Mouse (Mus musculus) gastrocnemius, postnatal 10 days (tissue): ENCODE measurements at regions not wholly inside any gene's neighbourhood (a gene's known extent, or its start where the extent isn't known, plus 50 kb on each side); places are given as distances from the start of the nearest gene placed in this dataset.

Experiments
- DNase-seq: peaks from one replicate; pipeline ENCODE4 v3.0.0; 2021; ENCODE audit warnings: mixed read lengths

DNA sequence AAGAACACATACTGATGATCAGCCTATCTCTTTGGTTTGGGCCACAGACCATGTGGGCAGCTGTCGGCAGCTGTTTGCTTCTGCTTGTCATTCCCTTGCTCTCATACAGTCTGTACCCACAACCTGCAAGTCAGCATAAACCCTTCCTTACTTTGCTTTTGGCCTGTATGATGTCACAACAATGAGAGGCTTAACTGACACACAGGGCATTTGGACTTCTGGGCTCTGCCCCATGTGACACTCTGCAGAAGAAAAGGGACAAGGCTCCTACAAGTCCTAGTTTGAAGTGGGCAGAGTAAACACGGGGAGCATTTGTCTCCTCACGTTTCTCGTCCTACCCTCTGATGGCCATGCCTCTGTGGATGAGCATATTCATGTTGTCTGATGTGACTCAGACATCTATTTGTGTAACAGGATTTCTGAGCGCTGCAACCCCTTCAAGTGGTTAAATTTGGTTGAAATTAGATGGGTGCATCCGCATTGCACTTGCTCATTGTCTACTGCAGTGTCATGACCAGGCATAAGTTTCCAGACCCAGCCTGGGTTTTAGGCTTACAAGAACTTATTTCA is 87.6 kb upstream of the Cpeb4 start:
- DNase-seq: no peak

DNA sequence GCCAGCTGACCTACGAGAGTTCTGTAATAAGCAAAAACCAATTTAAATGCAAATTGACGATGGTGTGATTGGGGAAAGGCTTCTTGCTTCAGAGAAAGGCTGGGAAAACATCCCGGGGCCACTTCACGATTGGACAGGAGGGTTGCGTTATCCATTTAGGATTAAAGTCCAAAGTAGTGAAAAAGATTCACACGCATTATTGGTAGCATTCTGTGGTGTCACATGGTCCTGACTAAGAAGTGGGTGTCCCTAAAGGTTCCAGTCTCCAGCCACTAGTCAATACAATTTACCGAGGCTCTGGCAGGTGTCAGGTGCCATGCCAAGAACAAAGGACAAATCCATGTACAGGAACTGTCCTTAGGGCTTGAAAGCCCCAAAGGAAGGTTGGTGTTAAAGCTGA is 86.9 kb upstream of the Cpeb4 start:
- no peak for DNase-seq

DNA sequence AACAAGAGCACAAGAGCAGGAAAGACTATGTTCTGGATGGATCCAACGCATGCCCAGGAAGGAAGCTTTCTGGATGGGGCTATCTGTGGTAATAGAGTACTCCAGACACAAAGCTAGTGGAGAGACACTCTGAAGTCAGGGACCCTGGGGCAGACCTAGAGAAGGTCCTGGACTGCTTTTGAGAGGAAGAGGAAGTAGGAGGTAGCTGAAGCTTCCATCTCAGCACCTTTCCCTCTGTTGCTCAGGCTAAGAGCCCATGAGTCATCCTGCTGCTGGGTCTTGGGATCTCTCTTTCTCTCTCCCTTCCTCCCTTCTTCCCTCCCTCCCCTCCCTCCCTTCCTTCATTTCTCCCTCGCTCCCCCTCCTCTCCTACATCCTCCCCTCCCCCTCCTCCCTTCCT is 84.6 kb upstream of the Cpeb4 start:
- no peak for DNase-seq

DNA sequence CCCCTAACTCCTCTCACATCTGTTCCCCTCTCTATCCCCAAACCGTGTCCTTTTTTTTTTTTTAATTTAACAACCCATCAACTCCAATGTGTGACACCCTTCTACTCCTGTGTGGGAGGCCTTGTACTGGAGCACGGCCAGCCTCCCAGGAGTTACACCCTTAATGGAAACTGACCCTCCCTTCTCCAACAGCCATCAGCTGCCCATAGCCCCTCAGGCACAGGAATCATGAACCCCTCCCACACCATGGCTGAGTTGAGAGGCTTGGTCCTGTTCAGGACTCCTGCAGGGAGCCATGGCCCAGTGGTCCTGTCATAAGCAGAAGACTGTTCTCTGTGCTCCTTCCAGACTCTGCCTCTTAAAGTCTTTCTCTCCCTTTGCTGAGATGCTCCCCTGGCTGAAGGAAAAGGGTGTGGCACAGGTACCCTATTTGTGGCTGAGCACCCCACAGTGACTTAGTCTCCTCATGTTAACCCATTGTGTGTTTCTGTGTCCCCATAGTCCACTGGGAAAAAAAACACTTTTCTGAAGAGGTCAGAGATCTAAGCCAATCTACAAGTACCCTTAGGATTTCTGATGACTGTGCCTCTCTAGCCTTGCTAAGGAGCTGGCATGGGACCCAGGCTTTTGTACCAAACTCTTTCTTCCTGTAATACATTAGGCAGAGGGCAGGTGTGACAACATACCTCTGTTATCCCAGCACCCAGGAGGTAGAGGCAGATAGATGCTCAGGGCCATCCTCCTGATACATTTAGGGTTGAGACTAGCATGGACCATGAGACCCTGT is 83.9 kb upstream of the Cpeb4 start:
- DNase-seq: no peak

DNA sequence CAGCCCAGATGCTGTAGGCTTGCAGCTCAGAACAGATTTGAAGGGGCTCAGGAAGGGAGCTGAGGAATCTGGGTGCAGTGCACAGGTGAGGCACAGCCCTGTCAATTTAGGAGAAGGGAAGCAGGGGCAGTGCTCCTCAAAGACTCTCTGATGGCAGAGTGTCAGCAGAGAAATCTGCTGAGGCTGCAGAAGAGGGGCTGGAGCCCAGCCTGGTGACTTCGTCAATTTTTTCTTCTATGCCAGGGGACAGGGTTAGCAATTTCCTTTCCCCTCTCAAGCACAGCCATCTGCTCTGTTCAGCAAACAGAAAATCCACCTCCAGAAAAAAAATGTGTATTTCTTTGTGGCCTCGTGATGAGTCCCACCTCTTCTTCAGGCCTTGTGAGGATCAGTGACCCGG is 82.0 kb upstream of the Cpeb4 start:
- DNase-seq: no peak

DNA sequence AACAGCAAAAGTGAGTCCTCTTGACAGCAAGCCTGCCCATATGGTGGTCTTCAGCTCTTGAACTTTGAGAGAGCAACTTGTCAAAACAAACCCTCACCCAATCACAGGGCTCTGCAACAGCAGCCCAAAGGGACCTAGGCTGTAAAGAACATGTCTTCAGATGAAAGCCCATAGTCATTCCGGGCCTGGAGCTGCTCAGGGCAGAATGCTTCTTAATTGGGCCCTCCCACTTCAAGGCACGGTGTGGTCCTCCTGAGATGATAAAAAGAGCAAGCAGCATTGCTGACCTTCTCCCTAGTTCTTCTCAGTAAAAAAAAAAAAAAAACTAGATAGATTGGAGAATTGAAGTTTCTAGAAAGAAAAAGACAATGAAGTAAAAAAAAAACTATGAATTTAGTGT is 80.7 kb upstream of the Cpeb4 start:
- DNase-seq: no peak

DNA sequence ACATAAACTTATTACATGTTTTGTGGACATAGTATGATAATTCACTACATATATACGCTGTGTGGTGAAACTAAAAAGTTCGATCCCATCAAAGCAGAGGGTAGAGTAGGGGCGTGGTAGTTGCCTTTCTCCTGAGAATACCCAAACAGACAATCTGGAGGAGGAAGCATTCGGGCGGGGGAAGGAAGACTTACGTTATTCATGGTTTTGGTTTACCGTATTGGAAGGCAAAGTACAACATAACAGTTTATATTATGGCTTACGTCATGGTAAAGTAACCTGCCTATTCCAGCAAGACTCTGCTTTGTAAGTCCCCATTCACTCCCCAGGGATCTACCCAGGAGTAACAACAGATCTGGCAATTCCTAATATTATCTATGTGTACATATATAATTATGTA is 76.9 kb upstream of the Cpeb4 start:
- no peak for DNase-seq

DNA sequence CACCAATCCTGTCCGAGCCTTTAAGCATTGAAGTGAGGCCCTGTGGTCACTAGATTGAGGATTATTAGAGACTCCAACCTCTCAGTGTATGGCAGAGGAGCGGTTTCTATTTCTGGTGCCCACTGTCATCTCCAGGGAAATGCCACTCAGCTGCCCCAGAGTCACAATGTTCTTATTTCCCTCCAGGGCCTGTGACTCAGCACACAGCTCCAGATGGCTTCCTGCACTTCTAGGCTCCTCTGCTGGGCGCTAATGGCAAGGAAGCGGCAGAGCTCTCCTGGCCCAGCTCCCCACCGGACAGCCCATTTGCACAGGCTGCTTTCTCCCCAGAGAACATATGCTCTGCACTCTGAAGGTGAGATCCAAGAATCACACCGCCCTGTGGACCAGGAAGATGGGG is 75.8 kb upstream of the Cpeb4 start:
- peak; percentile 24 for DNase-seq

DNA sequence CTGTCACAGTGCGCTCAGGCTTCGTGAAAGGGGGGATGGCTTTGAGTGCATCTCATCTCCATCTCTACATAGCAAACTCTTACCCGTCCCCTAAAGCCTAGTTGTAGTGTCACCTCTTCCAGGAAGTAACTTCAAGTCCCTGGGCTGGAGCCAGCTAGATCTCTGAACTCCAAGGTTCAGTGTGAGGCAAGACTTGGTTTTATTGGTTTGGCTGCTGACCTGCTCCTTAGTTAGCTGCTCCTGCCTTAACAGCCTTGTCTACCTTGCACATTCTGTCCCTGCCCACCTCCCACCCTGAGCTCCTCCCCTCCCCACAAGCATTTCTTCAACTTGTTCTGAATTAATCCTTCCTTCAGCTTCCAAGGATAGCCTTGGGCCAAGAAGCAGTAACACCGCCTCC is 70.4 kb upstream of the Cpeb4 start:
- DNase-seq: no peak

DNA sequence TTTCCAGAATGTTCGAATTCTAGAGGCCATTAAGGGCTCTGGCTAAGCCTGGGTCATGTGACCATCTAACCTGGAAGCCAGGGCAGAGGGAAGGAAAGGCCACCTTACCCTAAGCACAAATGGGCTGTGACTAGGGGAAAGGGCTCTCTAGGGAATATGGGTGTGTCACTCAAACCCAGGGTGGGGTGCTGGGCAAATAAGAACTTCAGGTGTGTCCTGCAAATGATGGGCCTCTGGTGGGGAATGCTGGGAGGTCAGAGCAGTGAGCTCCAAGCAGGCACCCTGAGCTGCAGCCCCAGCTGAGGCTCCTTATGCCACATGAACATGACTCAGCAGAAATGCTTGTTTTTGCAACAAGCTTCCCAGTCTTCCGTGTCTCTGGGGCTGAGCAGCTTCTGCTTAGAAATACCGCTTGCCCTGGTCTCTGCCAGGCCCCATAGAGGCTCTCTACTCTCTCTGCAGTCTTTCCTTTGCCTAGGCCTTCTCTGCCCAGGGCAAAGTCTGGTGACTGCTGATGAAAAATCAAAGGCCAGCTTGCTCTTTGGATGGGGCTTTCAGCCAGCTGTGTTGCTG is 68.6 kb upstream of the Cpeb4 start:
- DNase-seq: no peak

DNA sequence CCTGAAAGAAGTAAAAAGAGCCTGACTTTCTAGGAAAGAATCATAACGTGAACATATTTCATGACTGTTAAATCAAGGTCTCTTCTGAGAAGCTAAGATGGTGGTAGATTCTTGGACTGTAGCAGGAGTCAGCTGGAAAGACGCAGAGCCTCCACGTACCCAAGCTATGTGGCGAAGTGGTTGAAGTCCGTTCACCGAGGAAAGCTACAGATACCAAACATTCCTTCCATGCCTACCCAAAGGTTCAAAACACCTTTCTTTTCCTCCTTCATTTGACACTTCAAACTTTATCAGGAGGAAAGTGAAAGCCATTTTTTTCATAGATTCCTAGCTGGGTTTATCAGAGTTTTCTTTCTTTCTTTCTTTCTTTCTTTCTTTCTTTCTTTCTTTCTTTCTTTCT is 67.5 kb upstream of the Cpeb4 start:
- DNase-seq: no peak

DNA sequence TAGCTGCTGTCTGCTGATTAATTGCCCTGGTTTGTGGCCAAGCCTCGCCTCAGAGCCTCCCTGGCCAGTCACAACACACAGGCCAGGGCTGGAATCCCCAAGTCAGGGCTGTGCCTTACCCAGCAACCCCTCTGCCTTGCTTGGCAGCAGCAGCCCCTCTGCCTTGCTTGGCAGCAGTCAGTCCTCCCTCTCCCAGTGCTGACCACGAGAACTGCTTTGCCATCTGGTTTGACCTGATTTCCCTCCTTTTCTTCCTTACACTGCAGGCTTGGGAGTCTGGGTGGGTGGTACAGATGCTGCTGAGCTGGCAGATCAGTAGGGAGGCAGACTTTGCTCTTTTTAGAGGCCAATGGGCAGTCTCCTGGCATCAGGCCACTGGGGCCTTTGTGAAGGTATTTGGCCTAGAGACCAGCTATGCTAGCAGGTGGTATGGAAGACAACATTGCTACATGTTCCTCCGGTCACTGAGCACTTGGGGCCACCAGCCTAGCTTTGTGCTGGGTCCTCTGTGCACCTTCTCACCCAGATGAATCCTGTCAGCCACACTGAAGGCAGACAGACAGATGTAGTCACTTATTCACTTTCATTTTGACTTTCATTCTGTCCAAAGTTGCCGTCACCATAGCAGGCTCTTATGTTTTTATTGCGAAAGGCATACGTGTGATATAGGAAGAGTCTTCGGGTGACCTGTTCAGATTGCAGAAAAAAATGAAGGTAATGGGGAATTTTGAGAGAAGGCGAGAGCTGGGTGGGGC is 64.4 kb upstream of the Cpeb4 start:
- peak; percentile 52 for DNase-seq

DNA sequence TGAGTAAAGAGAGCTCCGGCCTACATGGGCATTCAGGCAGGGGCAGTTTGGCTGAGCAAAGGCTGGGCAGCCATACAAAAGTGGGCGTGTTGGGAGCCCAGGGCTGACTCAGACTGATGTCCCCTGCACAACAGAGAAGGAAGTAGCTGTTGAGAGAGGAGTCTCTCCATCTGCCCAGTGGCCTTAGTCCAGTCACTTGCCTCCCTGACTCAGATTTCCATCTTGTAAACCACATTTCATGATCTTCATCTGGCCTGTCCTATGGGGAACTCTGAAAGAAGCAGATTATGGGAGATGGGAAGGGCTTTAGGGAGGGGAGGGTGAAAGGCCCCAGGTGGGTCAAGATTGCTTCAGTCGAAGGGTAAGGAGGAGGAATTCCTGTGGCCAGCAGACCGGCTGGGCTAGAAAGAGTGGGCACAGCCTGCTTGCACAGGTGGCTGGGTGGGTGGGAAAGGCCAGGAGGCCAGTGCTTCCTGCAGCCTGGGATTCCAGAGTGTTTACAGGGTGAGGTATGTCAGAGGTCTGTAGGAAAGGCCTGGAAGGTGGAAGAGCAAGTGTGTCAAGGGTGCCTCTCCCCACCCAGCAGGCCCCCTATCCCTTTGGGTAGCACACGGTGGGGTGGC is 63.7 kb upstream of the Cpeb4 start:
- no peak for DNase-seq

DNA sequence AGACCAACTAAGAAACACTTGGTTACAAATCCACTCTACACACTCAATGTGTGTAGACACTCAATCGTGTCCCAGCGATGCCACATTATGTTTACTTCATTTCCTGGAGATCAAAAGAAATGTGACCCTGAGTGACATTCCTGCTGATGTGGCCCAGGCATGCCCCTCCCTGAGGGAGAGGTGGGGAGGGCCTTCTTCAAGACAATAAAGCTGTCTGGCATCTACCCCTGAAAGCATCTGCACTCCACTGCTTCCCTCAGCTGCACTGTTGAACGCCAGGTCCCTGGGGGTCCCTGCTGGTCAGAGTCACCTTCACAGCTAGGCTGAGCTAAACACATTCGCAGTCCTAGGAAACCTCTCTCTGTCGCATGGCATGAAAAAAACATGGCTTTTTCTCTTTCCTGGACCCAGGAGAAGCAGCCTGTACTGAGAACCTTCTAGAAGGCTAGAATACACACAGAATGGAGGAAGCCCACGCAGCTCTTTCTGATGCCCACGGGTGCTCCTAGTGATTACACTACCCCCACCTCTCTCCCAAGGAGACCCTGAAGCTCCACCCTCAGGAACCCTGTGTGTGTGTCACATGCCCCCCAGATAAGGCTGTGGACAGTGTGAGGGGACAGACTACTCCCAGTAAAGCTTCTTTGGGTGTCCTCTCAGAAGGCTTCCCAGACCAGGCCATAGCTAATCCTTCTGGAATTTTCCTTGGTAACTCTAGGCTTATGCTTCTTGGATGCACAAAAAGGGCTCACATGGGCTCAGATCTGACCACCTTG is 61.8 kb upstream of the Cpeb4 start:
- no peak for DNase-seq

DNA sequence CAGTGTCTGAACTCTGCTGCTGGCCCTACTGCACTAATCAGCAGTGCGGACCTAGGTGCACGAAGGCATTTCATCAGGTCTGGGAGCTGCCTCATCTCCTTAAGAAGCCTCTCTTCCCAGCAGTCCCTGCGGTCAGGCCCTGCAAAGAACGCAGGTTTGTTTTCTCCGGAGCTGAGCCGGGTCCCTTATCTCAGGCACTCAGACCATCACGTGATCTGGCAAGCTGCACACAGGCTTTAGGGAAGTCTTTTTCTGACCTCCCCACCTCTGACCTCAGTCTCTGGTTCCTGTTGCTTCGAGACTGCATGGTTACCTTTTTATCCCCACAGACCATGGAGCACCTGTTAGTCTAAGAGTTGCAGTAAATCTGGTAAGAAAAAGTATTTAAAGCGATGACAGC is 59.8 kb upstream of the Cpeb4 start:
- no peak for DNase-seq

DNA sequence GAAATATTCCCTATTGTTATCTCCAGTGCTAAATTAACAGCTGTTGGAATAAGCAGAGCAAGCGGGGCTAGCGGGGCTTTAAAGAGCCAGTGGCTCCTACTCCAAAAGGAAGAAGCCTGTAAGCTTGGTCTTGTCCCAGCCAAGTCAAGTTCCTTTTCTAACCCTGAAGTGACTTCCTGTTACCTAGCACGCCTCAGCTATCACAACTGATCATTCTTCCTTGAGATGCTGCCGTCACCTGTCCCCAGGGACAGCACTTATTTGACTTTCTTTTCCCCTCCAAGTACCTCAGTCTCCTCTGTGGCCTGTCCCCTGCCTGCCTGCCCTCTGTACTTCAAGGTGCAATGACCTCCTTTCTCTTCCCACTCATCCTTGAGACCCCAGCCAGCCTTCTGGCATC is 57.4 kb upstream of the Cpeb4 start:
- DNase-seq: no peak

DNA sequence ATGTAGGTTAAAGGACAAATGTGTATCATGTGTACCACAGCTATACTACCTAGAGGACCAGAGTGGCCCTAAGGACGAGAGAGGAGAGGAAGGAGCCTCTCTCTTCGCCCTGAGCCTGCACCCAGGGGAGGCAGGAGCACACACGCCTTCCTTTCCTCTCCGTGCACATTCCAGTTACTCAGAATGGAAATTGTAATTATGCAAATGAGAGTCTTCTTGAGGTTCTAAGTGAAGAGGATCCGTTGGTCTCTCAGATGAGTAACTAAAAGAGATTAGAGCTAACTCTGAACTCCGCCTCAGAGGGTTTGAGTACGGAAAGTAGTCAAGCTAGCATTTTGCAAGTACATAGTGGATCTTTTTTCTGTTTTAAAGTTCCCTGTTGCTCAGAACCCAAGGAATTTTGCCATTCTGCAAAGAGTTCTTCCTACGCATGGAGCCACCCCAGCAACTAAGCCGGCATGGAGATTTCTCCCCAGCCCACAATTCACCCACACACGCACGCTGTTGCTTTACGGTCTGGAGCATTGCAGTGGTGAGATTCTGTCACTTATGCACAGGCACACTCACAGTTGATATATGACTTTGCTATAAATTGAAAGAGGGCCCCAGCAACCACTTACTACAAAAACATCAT is 56.0 kb upstream of the Cpeb4 start:
- DNase-seq: no peak

DNA sequence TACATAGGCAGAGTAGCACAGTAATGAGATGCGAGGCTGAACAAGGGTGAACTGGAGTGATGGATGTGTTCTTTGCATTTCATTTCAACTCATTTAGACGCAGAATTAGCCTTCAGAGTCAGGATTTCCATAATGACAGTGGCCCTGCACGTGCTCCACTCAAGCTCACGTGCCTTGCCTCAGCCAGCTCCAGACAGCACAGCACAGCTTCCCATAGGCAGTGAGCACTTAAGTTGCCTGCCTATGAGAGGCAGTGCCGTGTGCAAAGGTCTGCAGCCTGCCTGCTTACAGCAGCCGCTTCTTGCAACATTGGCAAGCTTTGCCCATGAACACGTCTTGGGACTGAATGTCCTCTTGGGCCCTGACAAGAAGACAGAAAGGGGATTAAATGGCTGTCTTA is 54.0 kb upstream of the Cpeb4 start:
- DNase-seq: no peak

DNA sequence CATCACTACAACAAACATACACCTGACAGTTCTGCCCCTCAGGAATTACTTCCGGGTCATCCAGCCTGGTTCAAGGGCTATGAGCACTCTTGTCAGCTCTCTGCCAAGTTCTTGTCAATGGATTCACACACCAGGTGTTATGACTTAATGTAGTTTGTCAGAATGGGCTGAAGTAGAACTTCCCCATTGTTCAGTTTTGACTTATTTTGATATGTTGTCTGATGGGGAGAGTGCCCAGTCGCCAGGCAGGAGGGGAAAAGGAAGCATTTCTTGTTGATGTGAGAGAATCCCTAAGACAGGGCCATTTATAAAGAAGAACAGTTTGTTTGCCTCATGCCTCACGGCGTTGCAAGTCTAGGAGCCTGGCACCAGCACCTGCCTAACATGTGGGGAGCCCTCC is 52.0 kb upstream of the Cpeb4 start:
- no peak for DNase-seq

DNA sequence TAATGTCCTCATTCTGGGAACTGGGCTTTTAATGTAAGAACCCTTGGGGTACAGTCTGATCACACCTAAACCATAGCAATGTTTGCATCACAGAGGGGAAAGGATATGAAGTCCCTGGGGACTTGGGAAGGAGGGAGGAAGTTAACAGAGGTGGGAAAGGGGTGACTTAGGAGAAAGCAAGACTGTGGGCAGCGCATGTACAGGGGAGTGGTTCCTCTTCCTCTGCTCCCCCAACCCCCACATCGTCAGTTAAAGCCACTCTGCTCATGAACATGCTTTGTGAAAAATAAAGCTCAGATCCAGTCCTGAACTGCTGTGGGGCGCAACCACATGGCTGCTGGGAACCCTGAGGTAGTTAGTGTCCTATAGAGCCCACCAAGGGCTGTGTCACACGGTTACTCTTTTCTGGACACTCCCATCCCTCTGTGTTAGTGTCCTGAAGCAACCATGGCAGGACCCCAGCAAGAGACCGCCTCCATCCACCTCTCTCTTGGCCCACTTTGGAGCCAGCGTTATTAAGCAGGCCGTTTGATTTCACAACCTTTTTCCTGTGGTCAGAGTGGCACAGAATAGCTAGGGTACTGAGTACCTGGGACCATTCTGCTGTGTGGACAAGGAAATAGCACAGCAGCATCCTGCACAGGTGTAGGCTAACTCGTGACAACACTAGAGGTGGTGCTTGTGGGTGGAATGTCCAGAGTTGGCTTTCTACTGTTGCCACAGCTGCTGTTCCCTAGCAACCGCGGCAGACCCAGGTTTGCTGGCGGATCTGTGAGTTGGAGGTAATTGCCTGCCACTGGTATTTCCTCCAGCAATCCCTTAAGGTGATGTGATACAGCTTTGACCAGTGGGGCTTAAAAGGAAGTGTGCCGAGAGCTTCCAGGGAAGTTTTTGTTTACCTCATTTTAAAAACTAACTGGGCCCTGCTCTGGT is 50.3 kb upstream of the Cpeb4 start:
- DNase-seq: no peak
